Mouse (Mus musculus) activated CD4-positive, CD25-positive, alpha-beta regulatory T cell, adult 4 months (primary cell): ENCODE results near the gene Myo1h. TPM values are rescaled to one million over a fixed set of nuclear protein-coding genes. Genes with fewer than 3 reads are reported as not detected.

Experiments used
- ATAC-seq: one replicate; pipeline ENCODE4 v1.8.0; 2017
- polyA plus RNA-seq, 2 experiments: library from polyadenylated mRNA; unstranded; fragments of 100-300 nt; shearing (Covaris generic); gene quantifications; one replicate each; pipeline ENCODE4 v1.2.1; 2017

Gene Myo1h
- polyA plus RNA-seq, 2 experiments from 2014 or later: 2.2 to 2.8 TPM

- ATAC-seq: no peak
Observed at GRCm38 (mm10) chr5:114406592-114406991, 117.6 kb downstream of the Myo1h start.

GRCm38 (mm10) chr5:114407269-114407668 lies 118.3 kb downstream of the Myo1h start:
- no peak for ATAC-seq

GRCm38 (mm10) chr5:114407810-114408209 lies 118.8 kb downstream of the Myo1h start:
- ATAC-seq: no peak

DNA sequence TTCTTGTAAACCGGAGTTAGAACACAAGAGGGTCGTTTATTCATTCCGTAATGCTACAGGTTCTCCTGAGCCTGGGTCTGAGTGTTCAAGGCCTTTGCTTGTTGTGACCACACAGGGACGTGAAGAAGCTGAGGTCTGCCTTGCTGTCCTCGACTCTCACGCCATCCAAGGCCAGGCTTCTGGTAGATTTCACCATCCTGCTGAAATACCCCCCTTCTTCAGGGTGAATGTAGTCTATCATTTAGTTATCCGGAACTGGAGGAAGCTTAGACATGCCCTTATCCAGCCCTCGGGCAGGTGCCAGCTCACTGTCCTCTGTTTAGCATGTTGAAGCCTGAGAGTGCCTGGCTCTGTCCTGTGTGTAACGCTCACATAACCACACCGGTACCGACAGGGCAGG lies 119.9 kb downstream of the Myo1h start:
- no peak for ATAC-seq

DNA sequence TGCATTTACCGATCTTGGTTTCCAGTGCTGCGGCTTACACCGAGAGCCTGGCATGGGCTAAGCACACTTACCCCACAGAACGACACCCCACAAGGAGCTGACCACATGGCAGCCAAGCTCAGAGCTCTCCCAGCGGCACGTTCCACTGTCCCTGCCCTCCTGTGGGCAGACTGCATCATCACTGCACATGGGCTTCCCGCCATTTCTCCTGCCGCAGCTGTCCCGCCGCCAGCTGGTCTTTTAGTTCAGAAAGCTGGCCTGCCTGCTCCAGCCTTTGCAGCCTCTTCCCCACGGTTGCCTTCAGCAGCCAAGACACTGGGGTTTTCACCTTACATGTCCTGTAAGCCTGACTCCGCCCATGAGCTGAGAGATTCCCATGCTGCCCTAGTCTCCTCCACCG lies 121.5 kb downstream of the Myo1h start:
- no peak for ATAC-seq

DNA sequence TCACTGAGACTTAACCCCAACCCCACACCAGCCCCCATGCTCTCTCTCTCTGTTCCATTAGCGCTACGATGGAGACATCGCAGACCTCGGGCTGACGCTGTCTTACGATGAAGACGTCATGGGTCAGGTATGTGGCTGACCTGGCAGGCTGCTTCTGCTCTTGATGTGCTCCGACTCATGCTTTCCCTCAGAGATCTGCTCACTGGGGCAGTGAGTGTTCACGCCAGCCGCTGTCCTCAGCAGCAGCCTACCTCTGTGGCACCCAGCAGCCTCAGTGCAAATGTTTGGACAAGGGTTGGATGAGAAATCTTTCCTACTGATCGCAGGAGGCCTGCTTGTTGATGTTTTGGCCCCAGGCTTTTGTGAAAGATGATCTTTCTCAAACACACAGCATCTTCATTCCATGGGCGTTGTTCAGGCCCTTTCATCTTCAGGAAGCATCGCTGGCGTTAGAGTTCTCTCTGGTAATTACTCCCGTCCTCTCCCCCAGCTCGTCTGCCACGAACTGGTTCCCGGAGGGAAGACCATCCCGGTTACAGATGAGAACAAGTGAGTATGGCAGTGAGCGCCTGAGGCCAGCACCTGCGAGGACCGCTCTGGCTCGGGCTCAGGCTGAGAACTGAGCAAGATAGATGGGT lies 123.5 kb downstream of the Myo1h start:
- ATAC-seq: no peak

- no peak for ATAC-seq
Observed at GRCm38 (mm10) chr5:114413067-114413735, 124.2 kb downstream of the Myo1h start.

Other genes starting within 250 kb of the Myo1h start
- gene Usp30, start 223.7 kb upstream of the Myo1h start, polyA plus RNA-seq: 1 to 10 TPM; 2.4 to 3.5 TPM
- gene Svop, start 197.6 kb upstream of the Myo1h start, polyA plus RNA-seq: not detected
- gene Alkbh2, start 160.9 kb upstream of the Myo1h start, polyA plus RNA-seq: 1 to 10 TPM; 2.8 to 5.1 TPM
- gene Ung, start 158.8 kb upstream of the Myo1h start, polyA plus RNA-seq: 1 to 10 TPM; 6.5 to 9.0 TPM
- gene Acacb, start 142.6 kb upstream of the Myo1h start, polyA plus RNA-seq: 1 to 10 TPM in 1 of 2 experiments, under 1 TPM in 1; 0.95 to 3.1 TPM
- not detected for gene Foxn4, start 15.4 kb upstream of the Myo1h start, polyA plus RNA-seq
- gene Kctd10, start 91.3 kb downstream of the Myo1h start, polyA plus RNA-seq: 10 to 100 TPM; 54.7 to 70.7 TPM
- gene Ube3b, start 91.4 kb downstream of the Myo1h start, polyA plus RNA-seq: 10 to 100 TPM; 20.5 to 28.7 TPM
- gene Mmab, start 154.9 kb downstream of the Myo1h start, polyA plus RNA-seq: 1 to 10 TPM; 4.0 to 5.3 TPM
- gene Mvk, start 155.1 kb downstream of the Myo1h start, polyA plus RNA-seq: 10 to 100 TPM; 14.7 to 18.0 TPM